Comparison of ENCODE assay signal across 20 mouse cellular contexts in the genomic region with DNA sequence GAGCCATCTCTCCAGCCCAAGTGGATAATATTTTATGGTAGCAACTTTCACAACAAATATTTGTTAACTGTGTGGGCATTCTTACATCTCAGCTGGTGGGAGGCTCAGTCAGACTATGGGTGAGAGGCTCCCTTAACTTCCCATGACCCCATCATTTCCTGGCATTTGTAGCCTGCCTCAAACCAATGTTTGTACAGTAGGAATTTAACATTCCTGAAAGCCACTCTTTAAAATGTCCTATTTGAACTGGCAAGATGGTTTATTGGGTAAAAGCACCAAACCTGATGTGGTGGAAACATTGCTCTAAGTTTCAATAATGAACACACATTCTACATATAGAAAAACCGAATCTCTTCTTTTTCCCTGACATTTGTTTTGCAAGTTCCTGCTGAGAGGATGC.
"Had no signal": no experiment of that assay in that cellular context is flagged by ENCODE, and none has a peak within 500 bp of the region (broad histone marks: within the 10 kb centered on the region; RNA-seq: fewer than 3 reads in every experiment).

No protein-coding gene starts in this region.

- H3K36me3 ChIP-seq: lung, embryonic 15.5 days; midbrain, embryonic 10.5 days; midbrain, embryonic 13.5 days; midbrain, embryonic 15.5 days; neural tube, embryonic 13.5 days; neural tube, embryonic 15.5 days had no signal

- H3K27me3 ChIP-seq: lung, embryonic 15.5 days; midbrain, embryonic 13.5 days; midbrain, embryonic 15.5 days; neural tube, embryonic 13.5 days; neural tube, embryonic 15.5 days had no signal

- H3K4me2 ChIP-seq: lung, embryonic 15.5 days; midbrain, embryonic 13.5 days; midbrain, embryonic 15.5 days; neural tube, embryonic 13.5 days; neural tube, embryonic 15.5 days had no signal

- ATAC-seq: lung, postnatal 0 days; midbrain, embryonic 13.5 days; midbrain, embryonic 15.5 days had no signal

- H3K4me3 ChIP-seq: lung, embryonic 15.5 days; midbrain, embryonic 10.5 days; midbrain, embryonic 13.5 days; midbrain, embryonic 15.5 days; myocyte; neural tube, embryonic 13.5 days; neural tube, embryonic 15.5 days had no signal

- H3K9ac ChIP-seq: liver, embryonic 14.5 days; lung, embryonic 15.5 days; midbrain, embryonic 13.5 days; midbrain, embryonic 15.5 days; neural tube, embryonic 13.5 days; neural tube, embryonic 15.5 days had no signal

- H3K4me1 ChIP-seq: lung, embryonic 15.5 days; midbrain, embryonic 10.5 days; midbrain, embryonic 13.5 days; midbrain, embryonic 15.5 days; neural tube, embryonic 13.5 days; neural tube, embryonic 15.5 days had no signal

- H3K27ac ChIP-seq: liver, embryonic 14.5 days; lung, embryonic 15.5 days; midbrain, embryonic 10.5 days; midbrain, embryonic 13.5 days; midbrain, embryonic 15.5 days; neural tube, embryonic 13.5 days; neural tube, embryonic 15.5 days had no signal

- H3K9me3 ChIP-seq: lung, embryonic 15.5 days; midbrain, embryonic 10.5 days; midbrain, embryonic 13.5 days; midbrain, embryonic 15.5 days; neural tube, embryonic 13.5 days; neural tube, embryonic 15.5 days had no signal

- DNase-seq: lung, adult 18-20 months; lung, postnatal 14 days; lung, postnatal 36 days; retina, postnatal 1 day; right cerebral cortex, adult 18-20 months; right cerebral cortex, postnatal 25 days; right cerebral cortex, postnatal 4 days; spleen, adult 18-20 months; thymus, adult 18-20 months; thymus, postnatal 25 days; thymus, postnatal 4 days had no signal
